Mouse (Mus musculus) bone marrow, adult 2 months (tissue): ENCODE measurements around the gene Rab10. TPM values are rescaled to one million over a fixed set of nuclear protein-coding genes. Genes with fewer than 3 reads are reported as not detected.

ENCODE experiments used
- H3K27ac ChIP-seq: fragments of 200-500 bp; 2 replicates; pipeline ENCODE4 v1.5.1; 2012; ENCODE audit warnings: low read depth, mild to moderate bottlenecking, control low read depth, inconsistent platforms, low read length; ENCODE audit not compliant: control insufficient read depth, poor library complexity, insufficient read depth
- H3K4me1 ChIP-seq: fragments of 200-500 bp; 2 replicates; pipeline ENCODE4 v1.6.1; 2011; ENCODE audit warnings: low read length; ENCODE audit not compliant: control insufficient read depth, insufficient read depth
- H3K4me3 ChIP-seq: fragments of 200-500 bp; replicated peaks from 2 replicates; pipeline ENCODE3; 2011; ENCODE audit warnings: mild to moderate bottlenecking, low read depth, low read length, control low read depth; ENCODE audit not compliant: control insufficient read depth
- CTCF ChIP-seq: fragments of 200-500 bp; IDR thresholded peaks from 2 replicates; pipeline ENCODE4 v1.5.1; 2011; ENCODE audit warnings: low read length, control low read depth; ENCODE audit not compliant: control insufficient read depth, insufficient read depth
- POLR2A ChIP-seq: fragments of 200-500 bp; IDR thresholded peaks from 2 replicates; pipeline ENCODE4 v1.6.1; 2011; ENCODE audit warnings: low read depth, mild to moderate bottlenecking, control low read depth, low read length, borderline replicate concordance; ENCODE audit not compliant: control insufficient read depth
- WGBS: fragments of 180-500 bp; shearing (Covaris S2); methylation state at CpG from one replicate; pipeline ENCODE4 v1.1.7; 2018; 5-methylcytosine and 5-hydroxymethylcytosine counted together
- polyA plus RNA-seq: library from polyadenylated mRNA; stranded (reverse); fragments of >200 nt; gene quantifications from 2 replicates; pipeline ENCODE4 v1.2.4, GENCODE M21; 2011; ENCODE audit warnings: low replicate concordance; ENCODE audit not compliant: missing spikeins, insufficient read depth, insufficient read length

Gene Rab10
- polyA plus RNA-seq, 1 experiment: 23.6 TPM

DNA sequence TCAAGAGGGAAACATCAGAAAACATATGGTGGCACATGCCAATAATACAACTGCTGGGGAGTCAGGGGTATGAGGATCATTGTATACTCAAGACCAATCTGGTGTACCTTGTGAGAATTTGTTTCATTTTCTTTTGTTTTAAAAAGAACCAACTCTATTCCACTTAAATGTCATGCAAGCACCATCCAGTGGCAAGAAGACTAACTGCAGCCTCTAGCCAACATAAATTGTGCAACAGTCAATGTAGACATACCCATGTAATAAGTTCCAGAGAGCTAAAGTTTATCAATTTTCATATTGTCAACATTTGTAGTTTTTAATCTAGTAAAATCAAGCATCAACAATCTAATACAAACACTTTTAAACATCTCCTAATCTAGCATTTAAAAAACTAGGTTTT, 39.0 kb downstream of the Rab10 start:
- no peak for TF ChIP-seq CTCF
- TF ChIP-seq POLR2A: no peak
- Histone ChIP-seq H3K4me1 (no peaks in the 10 kb centered on the region), H3K4me3 (no peak overlapping the region), H3K27ac (no peak overlapping the region)

DNA sequence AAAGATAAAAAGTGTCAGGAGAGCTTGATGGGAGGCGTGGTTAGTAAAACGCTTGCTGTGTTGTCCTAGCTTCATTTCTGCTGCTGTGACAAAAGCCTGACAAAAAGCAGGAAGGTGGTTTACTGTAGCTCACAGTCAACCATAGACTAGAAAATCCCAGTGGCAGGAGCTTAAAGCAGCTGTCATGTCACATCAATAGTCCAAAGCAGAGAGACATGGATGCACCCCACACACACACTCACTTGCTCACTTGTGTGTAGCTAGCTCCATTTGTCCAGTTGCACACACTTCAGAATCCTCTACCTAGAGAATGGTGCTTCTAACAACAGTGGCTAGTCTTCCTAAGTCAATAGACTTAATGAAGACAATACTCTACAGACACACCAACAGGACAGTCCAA, 42.4 kb downstream of the Rab10 start:
- 83% methylated on average over 2 of the region's 2 CpGs for WGBS
- Histone ChIP-seq H3K4me3 (no peak overlapping the region), H3K27ac (no peak overlapping the region), H3K4me1 (no peaks in the 10 kb centered on the region; the same call in 1 of the 2 replicates)
- TF ChIP-seq POLR2A (no peak), CTCF (no peak)

DNA sequence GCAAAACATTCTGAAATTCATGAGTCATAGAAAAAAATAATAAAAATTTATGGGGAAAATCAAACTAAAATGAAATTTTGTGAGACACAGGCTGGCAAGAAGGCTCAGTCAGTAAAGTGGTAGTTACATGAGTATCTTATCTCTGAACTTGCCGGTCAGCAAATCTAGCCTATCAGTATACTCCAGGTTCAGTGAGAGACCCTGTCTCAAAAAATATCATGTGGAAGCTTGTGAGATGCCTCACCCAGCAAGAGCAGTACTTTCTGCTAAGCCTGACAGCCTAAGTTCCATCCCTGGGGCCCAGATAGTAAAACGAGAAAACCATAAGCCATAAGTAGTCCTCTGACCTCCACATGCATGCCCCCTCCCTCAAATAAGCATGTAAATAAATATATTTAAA, 44.6 kb downstream of the Rab10 start:
- Histone ChIP-seq H3K27ac (no peak overlapping the region), H3K4me3 (no peak overlapping the region), H3K4me1 (no peaks in the 10 kb centered on the region; the same call in 1 of the 2 replicates)
- no peak for TF ChIP-seq CTCF
- no peak for TF ChIP-seq POLR2A
- 87% methylated on average over 2 of the region's 2 CpGs for WGBS

DNA sequence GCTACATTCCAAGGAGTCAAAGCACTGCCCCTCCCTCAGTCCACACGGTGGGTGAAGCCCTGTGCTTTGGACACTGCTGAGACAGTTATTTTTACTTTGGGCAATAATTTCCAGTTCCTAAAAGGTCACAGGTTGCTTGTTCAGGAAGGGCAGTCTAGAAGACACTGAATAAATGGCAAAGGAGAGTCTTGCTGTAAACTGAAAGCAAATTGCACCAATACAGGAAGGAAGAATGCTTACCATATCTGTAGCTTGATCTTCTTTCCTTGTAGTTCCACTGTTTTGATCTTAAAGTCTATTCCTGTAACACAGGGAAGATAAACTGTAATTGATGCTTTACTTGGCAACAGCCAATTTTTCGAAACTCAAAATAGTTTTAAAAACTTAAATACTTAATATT, 45.3 kb downstream of the Rab10 start:
- TF ChIP-seq POLR2A (no peak), CTCF (no peak)
- no peaks in the 10 kb centered on the region; the same call in 1 of the 2 replicates for H3K4me1 ChIP-seq
- no peak overlapping the region for H3K4me3 ChIP-seq
- 27% methylated on average over 2 of the region's 2 CpGs for WGBS
- H3K27ac ChIP-seq: no peak overlapping the region

DNA sequence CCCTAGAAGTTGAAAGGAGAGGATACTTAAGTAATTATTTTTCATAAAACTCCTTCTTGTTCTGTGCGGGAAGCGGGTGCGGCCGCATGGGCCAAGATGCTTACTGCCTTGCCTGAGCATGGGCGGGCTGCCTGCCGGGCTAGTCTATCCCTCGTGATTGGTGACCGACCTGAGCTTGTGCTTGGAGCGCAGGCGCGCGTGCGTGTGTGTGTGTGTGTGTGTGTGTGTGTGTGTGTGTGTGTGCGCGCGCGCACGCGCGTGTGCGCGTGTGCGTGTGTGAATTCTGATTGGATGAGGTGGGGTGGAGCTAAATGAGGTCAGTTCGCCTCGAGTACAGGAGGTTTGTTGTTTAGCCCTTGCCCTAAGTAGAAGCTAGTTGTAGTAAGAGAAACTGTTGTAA, 48.2 kb downstream of the Rab10 start:
- H3K4me3 ChIP-seq: no peak overlapping the region
- WGBS: 96% methylated on average over 25 of the region's 25 CpGs
- no peaks in the 10 kb centered on the region; the same call in 1 of the 2 replicates for H3K4me1 ChIP-seq
- TF ChIP-seq POLR2A: no peak
- TF ChIP-seq CTCF: no peak
- no peak overlapping the region for H3K27ac ChIP-seq

DNA sequence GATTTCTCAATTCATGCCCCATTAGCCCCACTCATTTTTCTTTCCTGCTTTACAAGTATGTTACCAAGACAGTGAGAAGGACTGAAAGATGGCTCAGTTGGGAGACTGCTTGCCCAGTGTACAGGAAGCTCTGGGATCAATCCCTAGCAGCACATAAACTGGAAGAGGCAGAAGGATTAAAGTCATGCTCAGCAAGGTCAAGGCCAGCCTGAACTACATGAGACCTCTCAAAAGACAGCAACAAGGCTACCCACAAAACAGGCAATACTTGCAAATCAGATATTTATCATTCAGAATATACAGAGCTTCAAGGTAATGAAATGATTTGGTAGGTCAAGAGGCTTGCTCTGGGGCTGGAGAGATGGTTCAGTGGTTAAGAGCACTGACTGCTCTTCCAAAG, 53.8 kb downstream of the Rab10 start:
- H3K27ac ChIP-seq: no peak overlapping the region
- H3K4me1 ChIP-seq: no peaks in the 10 kb centered on the region
- TF ChIP-seq POLR2A (no peak), CTCF (no peak)
- no peak overlapping the region for H3K4me3 ChIP-seq

DNA sequence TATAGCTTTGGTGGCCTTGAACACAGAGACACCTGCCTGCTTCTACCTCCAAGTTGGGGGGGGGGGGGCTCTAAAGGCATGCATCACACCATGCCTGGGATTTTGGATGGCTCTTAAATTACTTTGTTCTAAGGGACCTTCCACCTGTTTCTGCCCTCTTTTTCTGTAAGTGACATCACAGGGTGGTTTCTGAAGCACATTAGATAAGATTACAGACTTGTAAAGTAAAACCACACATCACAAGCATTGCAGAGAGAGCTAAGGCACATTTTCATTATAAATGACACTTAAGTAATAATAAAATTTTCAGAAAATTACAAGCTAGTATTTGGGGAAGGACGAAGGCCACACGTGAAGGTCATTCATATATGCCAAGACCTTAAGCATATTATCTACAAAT, 54.3 kb downstream of the Rab10 start:
- no peaks in the 10 kb centered on the region for H3K4me1 ChIP-seq
- no peak overlapping the region for H3K27ac ChIP-seq
- no peak overlapping the region for H3K4me3 ChIP-seq
- no peak for TF ChIP-seq POLR2A
- no peak for TF ChIP-seq CTCF
- 78% methylated on average over 2 of the region's 2 CpGs for WGBS

DNA sequence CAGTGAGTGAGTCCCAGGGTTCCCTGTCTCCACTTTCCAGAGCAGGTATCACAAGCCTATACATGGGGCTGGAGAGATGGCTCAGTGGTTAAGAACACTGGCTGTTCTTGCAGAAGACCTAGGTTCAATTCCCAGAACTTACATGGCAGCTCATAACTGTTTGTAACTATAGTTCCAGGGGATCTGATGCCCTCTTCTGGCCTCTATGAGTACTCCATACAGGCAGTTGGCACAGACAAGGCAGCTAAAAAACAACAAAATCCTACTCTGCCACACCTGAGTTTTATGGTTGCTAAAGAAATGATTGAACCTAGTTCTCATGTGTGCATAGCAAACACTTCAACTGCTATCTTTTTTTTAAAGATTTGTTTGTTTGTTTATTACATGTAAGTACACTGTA, 56.2 kb downstream of the Rab10 start:
- H3K4me3 ChIP-seq: no peak overlapping the region
- TF ChIP-seq POLR2A (no peak), CTCF (no peak)
- no peaks in the 10 kb centered on the region for H3K4me1 ChIP-seq
- H3K27ac ChIP-seq: no peak overlapping the region

DNA sequence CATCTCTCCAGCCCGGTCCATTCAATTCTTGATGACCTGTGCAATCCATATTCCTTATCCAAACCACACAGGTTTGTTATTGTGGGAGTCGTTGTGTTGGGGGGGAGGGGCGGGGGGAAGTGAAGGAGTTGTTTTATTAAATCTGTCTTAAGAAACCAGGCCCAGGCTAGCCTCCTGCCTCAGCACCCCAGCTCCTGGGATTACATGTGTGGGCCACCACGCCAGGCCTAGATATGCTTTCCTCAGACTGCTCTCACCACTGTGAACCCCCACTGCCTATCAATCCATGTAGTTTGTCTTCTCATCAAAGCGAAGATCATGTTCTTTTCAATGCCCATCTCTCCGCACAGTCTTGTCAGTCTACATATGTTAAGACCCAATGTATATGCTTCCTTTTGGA, 63.7 kb downstream of the Rab10 start:
- no peak overlapping the region for H3K27ac ChIP-seq
- 88% methylated on average over 6 of the region's 6 CpGs for WGBS
- TF ChIP-seq POLR2A: no peak
- TF ChIP-seq CTCF: no peak
- no peak overlapping the region for H3K4me3 ChIP-seq
- no peaks in the 10 kb centered on the region for H3K4me1 ChIP-seq

DNA sequence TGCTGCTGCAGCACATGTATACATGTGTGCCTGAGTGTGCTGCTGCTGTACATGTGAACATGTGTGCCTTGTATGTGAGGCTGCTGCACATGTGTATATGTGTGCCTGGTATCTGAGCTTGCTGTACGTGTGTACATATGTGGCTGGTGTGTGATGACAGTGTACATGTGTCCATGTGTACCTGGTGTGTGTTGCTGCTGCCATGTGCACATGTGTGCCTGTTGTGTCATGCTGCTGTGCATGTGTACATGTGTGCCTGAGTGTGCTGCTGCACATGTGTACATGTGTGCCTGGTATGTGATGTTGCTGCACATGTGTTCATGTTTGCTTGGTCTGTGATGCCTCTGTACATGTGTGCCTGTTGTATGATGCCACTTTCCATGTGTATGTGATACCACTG, 70.2 kb downstream of the Rab10 start:
- 93% methylated on average over 1 of the region's 1 CpGs for WGBS
- H3K4me3 ChIP-seq: no peak overlapping the region
- no peak for TF ChIP-seq POLR2A
- TF ChIP-seq CTCF: no peak
- H3K4me1 ChIP-seq: peaks cover 2% of the 10 kb centered on the region; the same call in 1 of the 2 replicates
- no peak overlapping the region for H3K27ac ChIP-seq
